Mouse (Mus musculus): ENCODE data around the gene Zfp90.

DNA sequence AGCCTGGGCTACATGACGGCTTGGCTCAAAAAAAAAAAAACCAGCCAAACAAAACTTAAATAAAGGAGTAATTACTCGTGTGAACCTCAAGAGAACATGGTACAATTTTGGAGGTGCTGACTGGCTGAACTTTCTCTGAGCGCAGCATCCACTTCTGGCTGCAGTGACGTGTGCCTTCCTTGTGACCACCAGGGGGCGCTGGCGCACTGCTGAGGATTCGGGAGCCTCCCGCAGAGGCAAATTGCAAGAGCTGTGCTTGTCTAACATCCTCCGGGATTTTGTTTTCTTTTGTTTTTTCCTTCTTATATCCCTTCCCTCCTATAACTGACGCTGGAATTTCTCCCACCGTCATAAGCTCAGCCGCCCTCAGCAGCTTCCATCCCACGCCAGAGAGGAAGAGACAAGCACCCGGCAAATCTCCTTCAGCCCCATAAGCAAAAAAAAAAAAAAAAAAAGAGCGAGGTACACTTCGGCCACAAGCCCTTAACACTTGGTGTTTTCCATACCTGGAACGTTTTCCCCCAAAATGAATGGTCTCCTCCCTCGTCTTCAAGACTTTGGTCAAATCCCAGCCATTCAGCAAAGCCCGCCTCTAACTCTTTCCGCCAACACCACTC lies 17.9 kb downstream of the Zfp90 start:
- TF ChIP-seq POLR2A (IDR thresholded peaks at IDR 0.05; ENCODE audit: extremely low read depth, insufficient read depth, low read length) (no peak), CTCF (IDR thresholded peaks at IDR 0.05; ENCODE audit: low read depth, low read length) (peak; percentile 99)

All from liver, adult 2 months (tissue).